Mouse (Mus musculus): ENCODE results near the gene Htr1f.

Htr1f gene

DNA sequence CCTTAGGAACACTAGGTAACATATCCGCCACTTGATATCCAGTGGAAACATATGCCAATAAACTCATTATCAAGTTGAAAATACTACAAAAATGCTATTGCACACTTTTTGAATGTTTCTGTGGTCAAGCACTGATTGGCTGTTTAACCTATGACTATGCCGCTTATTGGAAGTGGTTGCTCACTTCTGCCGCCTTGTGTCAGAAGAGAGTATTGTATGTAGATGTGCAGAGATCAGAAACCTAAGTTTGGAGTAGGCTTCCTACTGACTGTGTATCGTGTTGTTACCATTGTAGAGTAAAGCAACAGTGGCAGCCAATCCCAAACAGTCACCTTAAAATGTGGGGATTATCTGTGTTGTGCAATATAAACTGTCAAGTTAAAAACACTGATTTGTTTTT lies 144.0 kb downstream of the Htr1f start:
- DNase-seq = peak in 1 of 2 experiments; percentile 11

DNA sequence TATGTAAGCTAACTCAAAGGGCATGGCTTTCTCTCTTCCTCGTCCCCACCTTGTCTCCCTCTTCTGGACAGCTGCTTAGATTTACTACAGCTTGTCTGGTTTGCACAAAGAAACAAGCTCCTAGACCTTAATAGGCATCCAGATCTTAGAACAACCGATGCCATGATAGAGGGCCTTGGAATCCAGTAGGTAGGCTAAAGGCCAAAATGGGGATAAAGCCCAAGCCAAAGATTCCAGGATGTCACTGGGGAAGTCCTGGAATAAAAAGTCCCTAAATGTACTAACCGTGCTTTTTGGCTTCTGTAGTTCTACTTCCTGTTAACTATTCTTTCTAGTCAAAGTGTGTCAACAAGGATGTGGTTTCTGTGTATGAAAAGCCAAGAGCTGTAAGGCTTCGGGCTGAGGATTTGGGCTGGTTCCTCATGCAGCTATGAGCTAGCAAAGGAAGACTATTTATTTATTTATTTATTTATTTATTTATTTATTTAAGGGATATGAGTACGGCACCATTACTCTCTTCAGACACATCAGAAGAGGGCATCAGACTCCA lies 163.9 kb downstream of the Htr1f start:
- DNase-seq = peak in 1 of 2 experiments; percentile 2

- no peak for DNase-seq
Observed at GRCm38 (mm10) chr16:64934793-64935192, 170.9 kb downstream of the Htr1f start.

DNA sequence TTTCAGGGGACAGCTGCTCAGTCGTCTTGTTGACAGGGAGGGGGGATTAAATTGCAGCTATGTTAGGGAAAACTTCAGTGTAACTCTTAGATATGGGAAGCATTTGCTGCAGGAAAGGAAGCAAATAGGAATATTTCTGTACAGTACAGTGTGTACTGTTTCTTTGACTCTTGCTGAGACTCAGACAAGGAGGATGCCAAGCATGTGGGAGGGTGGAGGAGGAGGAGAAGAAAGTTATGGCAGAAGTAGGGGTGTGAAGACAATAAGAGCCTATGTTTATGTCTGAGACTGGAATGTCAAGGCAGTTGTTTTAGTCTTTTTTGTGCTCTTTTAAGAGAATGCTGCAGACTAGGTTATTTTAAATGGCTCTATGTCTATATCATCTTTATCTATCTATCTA lies 171.6 kb downstream of the Htr1f start:
- DNase-seq = no peak

- no peak for DNase-seq
Observed at GRCm38 (mm10) chr16:64923500-64923899, 182.2 kb downstream of the Htr1f start.

DNA sequence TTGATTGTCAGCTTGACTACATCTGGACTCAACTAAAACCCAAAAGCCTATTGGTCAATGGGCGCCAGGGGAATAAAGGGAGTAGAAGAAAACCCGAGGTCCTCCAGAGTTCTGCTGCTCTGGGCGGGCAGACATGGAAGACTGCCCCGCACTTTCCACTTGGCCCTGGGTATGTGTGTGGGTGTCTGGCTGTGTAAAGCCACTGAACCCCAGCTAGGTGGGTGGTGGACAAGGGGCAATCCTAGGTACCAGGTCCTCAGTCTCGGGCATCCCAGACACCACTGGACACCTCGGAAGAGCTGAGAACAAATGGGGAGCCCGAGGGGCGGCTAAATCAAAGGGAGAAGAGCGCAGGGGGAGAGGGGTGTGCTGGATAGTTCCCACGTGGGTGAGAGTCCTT lies 196.9 kb downstream of the Htr1f start:
- no peak for DNase-seq

DNA sequence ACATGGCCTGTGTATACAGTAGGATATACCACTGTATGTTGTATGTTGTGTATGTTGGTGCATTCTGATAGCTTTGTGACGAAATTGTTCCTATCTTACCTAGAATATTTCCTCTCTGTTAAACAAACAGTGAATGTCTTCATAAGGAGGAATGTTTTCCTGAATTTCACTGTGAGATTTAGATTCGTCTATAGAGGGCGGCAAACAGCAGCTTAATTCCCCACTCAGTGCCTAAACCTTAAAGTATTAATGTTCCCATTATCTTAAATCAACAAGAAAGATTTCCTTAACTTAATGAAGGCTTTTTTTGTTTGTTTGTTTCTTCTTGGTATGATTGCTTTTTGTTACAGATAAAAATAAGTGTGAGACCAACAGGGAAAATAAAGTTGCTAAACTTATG lies 198.5 kb downstream of the Htr1f start:
- DNase-seq = peak in 1 of 2 experiments; percentile 6

DNA sequence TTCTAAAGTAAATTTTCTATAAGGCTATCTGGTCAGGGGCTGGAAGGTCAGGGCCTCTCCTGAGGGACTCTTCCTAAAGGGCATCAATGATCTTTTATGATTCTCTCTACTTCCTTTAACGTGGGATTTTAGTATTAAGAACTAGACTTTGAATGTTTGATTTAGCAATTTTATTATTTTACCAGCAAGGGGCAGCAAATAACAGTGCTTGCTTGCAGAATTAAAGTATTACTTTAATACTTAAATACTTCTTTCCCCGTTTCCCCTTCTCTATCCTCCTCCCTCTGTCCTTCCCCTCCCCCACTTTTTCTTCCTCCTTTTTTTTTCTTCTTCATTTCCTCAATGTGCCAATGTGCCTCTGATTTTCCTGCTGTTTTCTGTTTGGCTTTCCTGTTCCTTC lies 202.3 kb downstream of the Htr1f start:
- no peak for DNase-seq

DNA sequence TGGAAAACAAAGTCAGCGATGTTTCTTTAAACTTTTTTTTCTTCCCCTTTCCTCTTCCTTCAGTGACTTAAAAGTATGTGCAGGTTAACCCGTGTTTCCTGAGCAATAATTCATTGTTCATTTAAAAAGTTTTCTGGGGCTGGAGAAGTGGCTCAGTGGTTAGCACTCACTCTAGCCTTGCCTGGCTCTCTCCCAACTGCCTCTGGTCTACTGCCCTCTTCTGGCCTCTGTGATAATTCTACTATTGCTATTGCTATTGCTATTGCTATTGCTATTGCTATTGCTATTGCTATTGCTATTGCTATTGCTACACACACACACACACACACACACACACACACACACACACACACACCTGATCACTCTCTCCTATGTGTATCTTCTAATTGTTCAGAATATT lies 206.6 kb downstream of the Htr1f start:
- peak; percentile 28 to 44 for DNase-seq

GRCm38 (mm10) chr16:64889496-64889895 lies 216.2 kb downstream of the Htr1f start:
- no peak for DNase-seq

DNA sequence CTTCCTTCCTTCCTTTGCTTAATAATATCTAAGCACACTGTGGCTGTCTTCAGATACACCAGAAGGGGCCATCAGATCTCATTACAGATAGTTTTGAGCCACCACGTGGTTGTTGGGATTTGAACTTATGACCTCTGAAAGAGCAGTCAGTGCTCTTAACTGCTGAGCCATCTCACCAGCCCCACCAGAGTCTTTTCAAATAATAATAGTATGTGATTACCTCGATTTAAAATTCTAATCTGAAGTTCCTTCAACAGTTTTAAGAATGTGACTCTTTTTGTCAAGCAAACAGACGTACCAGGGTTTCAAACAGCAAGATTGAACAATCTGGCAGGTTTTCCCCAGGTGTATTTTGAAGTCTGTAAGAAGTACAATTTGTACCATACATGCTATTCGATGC lies 220.1 kb downstream of the Htr1f start:
- DNase-seq = no peak

DNA sequence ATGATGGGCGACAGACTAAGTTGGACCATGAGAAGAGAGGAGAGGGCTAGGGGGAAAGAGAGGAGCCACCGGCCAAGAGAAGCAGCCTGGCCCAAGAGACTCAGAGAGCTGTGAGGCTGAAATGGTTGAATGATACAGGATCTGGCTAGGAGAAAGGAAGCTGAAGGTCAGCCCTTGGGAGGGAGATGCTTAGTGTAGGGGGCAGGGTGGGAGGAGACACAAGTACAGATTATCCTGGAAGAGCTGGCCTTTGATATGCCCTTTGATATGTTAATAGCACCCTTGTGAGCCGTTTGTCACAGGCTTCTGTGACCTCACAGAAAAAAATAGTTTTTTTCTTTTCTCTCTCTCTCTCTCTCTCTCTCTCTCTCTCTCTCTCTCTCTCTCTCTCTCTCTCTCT lies 220.5 kb downstream of the Htr1f start:
- no peak for DNase-seq

GRCm38 (mm10) chr16:64884420-64884838 lies 221.2 kb downstream of the Htr1f start:
- DNase-seq = no peak

DNA sequence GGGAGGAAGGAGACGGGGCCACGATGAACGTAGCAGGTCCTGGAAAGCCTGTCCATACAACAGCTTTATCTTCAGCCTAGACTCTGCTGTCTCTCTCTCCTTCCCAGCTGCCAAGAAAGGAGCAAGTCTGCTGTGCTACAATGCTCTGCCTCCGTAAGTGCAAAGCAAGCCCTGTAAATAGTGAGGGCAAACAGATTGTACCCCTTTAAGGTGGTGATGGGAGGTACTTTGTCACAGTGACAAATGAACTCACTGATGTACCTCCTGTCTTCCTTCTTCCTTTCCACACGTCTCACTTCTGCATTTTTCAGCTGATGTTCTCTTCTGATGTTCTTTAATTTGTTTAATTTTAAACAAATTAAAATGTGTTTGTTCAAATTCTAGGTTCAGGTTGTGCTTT lies 221.8 kb downstream of the Htr1f start:
- DNase-seq = no peak

DNA sequence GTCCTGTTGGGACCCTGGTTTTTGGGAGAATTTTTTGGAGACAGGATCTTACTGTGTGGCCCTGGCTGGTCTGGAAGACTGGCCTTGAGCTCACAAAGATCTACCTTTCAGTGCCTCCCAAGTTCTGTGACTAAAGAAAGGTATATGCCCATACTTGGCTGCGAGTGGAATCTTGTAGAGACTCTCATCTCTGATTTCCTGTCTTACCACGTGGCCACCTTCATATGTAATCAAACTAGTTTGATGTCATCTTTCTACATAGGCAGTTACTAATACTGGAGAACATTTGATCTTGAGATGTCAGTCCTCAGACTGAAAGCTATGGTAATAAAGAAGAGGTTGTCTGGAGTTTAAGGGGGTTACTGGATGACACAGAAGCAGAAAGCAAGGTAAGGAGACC lies 224.2 kb downstream of the Htr1f start:
- no peak for DNase-seq

DNA sequence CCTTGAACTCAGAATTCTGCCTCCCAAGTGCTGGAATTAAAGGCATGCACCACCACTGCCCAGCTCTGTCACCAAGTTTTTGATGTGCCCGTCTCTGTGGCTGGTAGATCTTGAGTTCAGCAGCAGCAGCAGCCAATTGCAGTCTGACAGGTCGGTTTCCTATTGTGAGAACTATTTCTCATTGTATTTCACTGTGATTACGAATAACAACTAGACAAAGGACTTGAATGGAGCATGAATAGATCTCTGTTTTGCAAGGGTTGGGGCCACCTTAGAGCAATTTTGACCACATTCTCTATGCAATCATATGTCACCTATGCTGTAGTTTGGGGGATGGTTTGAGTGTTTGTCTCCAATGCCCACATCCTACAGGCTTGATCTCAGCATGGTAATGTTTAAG lies 224.7 kb downstream of the Htr1f start:
- DNase-seq = no peak

GRCm38 (mm10) chr16:64879735-64880134 lies 225.9 kb downstream of the Htr1f start:
- no peak for DNase-seq

GRCm38 (mm10) chr16:64878611-64879132 lies 227.0 kb downstream of the Htr1f start:
- peak; percentile 24 to 47 for DNase-seq

DNA sequence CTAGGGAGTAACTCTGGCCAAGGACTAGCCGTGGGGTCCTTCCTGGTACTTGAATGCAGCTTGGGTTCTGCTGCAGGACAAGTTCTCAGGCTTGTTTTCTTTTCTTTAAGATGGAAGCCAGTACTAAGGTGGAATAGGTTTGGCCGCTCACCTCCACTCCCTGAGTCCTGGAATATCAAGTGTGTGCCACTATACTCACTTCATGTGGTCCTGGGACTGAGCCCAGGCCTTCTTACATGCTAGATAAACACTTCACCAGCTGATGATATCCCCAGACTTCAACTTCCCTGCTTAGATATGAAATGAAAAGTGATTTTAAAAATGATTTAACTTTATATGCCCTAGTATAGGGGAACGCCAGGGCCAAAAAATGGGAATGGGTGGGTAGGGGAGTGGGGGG lies 228.3 kb downstream of the Htr1f start:
- no peak for DNase-seq

DNA sequence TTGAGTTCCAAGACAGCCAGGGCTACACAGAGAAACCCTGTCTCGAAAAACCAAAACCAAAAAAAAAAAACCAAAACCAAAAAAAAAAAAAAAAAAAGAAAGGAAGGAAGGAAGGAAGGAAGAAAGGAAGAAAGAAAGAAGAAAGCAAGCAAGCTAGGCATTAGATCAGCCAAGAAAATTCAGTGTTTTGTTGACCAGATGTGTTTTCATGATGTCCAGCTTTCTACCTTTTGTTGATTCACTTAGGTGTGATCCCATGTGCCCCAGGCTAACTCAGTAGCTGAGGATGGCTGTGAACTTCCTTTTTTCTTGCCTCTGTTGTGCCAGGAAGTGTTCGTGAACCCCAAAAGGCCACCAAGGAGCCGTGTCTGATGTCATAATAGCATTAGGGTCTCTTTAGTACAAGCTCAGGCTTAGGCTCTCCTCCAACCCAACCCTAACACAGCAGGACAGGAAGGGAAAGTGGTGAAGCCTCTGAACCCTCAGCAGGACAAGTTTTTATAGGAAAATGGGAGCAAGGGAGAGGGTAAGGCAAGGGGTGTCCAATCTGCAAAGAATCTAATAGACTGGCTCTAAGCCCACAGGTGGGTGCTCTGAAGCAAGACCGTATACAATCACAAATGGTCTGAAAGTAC lies 228.9 kb downstream of the Htr1f start:
- no peak for DNase-seq

DNA sequence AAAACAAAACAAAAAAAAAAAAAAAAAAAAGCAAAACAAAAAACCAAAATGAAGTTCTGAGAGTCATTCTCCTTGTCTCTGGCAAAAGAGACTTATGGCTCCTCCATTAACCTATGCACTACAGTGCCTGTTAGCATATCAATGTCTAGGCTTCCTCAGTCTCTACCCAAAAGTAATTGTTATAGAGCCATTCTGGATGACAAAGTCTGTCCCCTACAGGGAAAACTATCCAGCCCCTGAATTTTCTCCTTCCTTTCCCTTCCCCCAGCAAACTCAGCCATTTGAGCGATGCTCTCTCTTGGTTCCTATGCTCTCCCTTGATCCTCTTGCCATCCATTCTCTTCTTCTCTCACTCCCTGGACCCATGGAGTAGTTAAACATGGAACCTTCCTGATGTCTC lies 229.8 kb downstream of the Htr1f start:
- no peak for DNase-seq

DNA sequence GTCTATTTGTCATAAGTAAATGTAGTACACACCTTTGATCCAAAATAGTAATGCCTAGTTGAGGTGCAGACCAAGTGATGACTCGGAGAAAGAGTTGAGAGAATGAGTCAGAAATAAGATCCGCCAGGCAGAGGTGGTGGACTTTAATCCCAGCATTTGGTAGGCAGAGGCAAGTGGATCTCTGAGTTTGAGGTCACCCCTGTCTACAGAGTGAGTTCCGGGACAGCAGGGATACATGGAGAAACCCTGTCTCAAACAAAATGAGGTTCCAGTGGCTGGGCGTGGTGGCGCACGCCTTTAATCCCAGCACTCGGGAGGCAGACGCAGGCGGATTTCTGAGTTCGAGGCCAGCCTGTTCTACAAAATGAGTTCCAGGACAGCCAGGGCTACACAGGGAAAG lies 230.3 kb downstream of the Htr1f start:
- DNase-seq = no peak
